Mouse (Mus musculus) hindbrain, embryonic 10.5 days (tissue): ENCODE data around the gene Pgbd1. TPM values are rescaled to one million over a fixed set of nuclear protein-coding genes. Genes with fewer than 3 reads are reported as not detected.

Experiments used
- DNase-seq: peaks from one replicate; pipeline ENCODE4 v3.0.0-alpha.2; 2017; ENCODE audit warnings: low spot score
- H3K27ac ChIP-seq: fragments of 300-500 bp; sonication (generic); 2 replicates; pipeline ENCODE4 v1.5.1; 2016; ENCODE audit warnings: mild to moderate bottlenecking, moderate library complexity
- H3K27me3 ChIP-seq: fragments of 300-500 bp; sonication (generic); 2 replicates; pipeline ENCODE4 v1.6.1; 2016; ENCODE audit warnings: mild to moderate bottlenecking; ENCODE audit not compliant: poor library complexity, insufficient read depth, severe bottlenecking
- H3K36me3 ChIP-seq: fragments of 300-500 bp; sonication (generic); 2 replicates; pipeline ENCODE4 v1.6.1; 2016; ENCODE audit warnings: mild to moderate bottlenecking, moderate library complexity
- H3K4me1 ChIP-seq: fragments of 300-500 bp; sonication (generic); replicated peaks from 2 replicates; pipeline ENCODE4 v1.6.1; 2016; ENCODE audit warnings: mild to moderate bottlenecking
- H3K4me3 ChIP-seq: fragments of 300-500 bp; sonication (generic); 2 replicates; pipeline ENCODE4 v1.5.1; 2016; ENCODE audit warnings: mild to moderate bottlenecking, moderate library complexity
- H3K9me3 ChIP-seq: fragments of 300-500 bp; sonication (generic); 2 replicates; pipeline ENCODE4 v1.6.1; 2016; ENCODE audit warnings: mild to moderate bottlenecking, moderate library complexity
- WGBS: fragments of 180-500 bp; shearing (Covaris S2); methylation state at CpG from one replicate; pipeline ENCODE4 v1.1.7; 2016; 5-methylcytosine and 5-hydroxymethylcytosine counted together
- microRNA counts: library from miRNA; unstranded; fragments of <30 nt; microRNA quantifications from one replicate; lab custom pipeline; 2017
- polyA plus RNA-seq: library from polyadenylated mRNA; unstranded; fragments of >200 nt; fragmentation: Nextera tagmentation; extraction: Ambion mirVana; gene quantifications from 2 replicates; pipeline ENCODE4 v1.2.1, GENCODE M21; 2016

The Pgbd1 gene
- polyA plus RNA-seq, 1 experiment from 2014 or later: 4.3 TPM

DNA sequence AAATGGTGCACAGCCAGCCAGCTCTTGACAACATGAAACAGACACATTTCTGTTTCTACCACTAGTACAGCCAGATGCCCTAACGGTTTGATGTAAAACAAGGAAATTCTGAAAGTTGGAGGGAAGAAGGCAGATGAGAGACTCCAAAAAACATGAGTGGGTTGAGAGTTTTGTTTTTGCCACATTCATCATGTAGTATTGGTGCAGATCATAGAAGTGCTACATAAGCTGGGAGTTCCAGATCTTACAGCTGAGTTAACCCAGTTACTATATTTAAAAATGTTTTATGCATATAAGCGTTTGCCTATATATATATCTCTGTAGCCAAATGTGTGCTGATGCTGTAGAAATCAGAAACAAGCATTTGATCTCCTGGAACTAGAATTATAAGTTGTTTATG, 68.2 kb downstream of the Pgbd1 start:
- no peaks in the 10 kb centered on the region for H3K27me3 ChIP-seq
- peaks cover 47% of the 10 kb centered on the region for H3K36me3 ChIP-seq
- 92% methylated on average over 2 of the region's 2 CpGs for WGBS
- no peak overlapping the region for H3K4me3 ChIP-seq
- no peak overlapping the region for H3K27ac ChIP-seq
- H3K9me3 ChIP-seq: no peaks in the 10 kb centered on the region
- DNase-seq: no peak
- no peaks in the 10 kb centered on the region for H3K4me1 ChIP-seq

MicroRNA genes within 50 kb of the gene (microRNA counts, 519-probe panel; counts per million panel counts)
- microRNA mmu-miR-1896 (lab: Ali Mortazavi, UCI): 1,778 counts per million, percentile 78 among the panel's probes with 10 or more counts

Other genes starting within 250 kb of the Pgbd1 start
- not detected in 2 replicates for gene Gpx5, start 148.3 kb downstream of the Pgbd1 start, polyA plus RNA-seq
- 0.12 TPM in 1 of 2 replicates, not detected in the other for gene Gpx6, start 128.9 kb downstream of the Pgbd1 start, polyA plus RNA-seq
- not detected in 2 replicates for gene Olfr1367, start 94.1 kb downstream of the Pgbd1 start, polyA plus RNA-seq
- gene Zscan12, start 78.2 kb downstream of the Pgbd1 start, polyA plus RNA-seq: 16.9 and 20.2 TPM in 2 replicates
- gene Zkscan3, start 38.3 kb downstream of the Pgbd1 start, polyA plus RNA-seq: 76.8 and 87.6 TPM in 2 replicates
- gene Zscan26, start 12.7 kb upstream of the Pgbd1 start, polyA plus RNA-seq: 20.6 and 23.6 TPM in 2 replicates
- gene Nkapl, start 27.5 kb upstream of the Pgbd1 start, polyA plus RNA-seq: 2.0 and 2.5 TPM in 2 replicates
- gene Zkscan4, start 37.8 kb upstream of the Pgbd1 start, polyA plus RNA-seq: 4.2 and 4.4 TPM in 2 replicates
- 1.7 TPM in 1 of 2 replicates, not detected in the other for gene Gm10065, start 38.4 kb upstream of the Pgbd1 start, polyA plus RNA-seq
- 0.16 and 0.39 TPM in 2 replicates for gene AK157302, start 54.2 kb upstream of the Pgbd1 start, polyA plus RNA-seq
- 5.3 and 6.4 TPM in 2 replicates for gene Gm11273, start 60.4 kb upstream of the Pgbd1 start, polyA plus RNA-seq
- gene Zkscan8, start 90.1 kb upstream of the Pgbd1 start, polyA plus RNA-seq: 5.0 and 6.7 TPM in 2 replicates
- gene Olfr1366, start 101.8 kb upstream of the Pgbd1 start, polyA plus RNA-seq: 0.29 TPM in 1 of 2 replicates, not detected in the other
- not detected in 2 replicates for gene Olfr1535, start 118.8 kb upstream of the Pgbd1 start, polyA plus RNA-seq
- gene Olfr1364, start 140.7 kb upstream of the Pgbd1 start, polyA plus RNA-seq: not detected in 2 replicates
- gene Olfr1362, start 173.0 kb upstream of the Pgbd1 start, polyA plus RNA-seq: not detected in 2 replicates
- gene Olfr11, start 201.5 kb upstream of the Pgbd1 start, polyA plus RNA-seq: not detected in 2 replicates
- not detected in 2 replicates for gene Olfr1361, start 222.3 kb upstream of the Pgbd1 start, polyA plus RNA-seq
- gene Olfr1360, start 236.3 kb upstream of the Pgbd1 start, polyA plus RNA-seq: not detected in 2 replicates